Mouse (Mus musculus) intestine, embryonic 16.5 days (tissue): Measurements from ENCODE around the gene Dixdc1. TPM values are rescaled to one million over a fixed set of nuclear protein-coding genes. Genes with fewer than 3 reads are reported as not detected.

Experiments
- ATAC-seq: fragments of 200-750 bp; cut with Nextera tagmentation; 2 replicates; pipeline ENCODE4 v1.8.0; 2017; ENCODE audit warnings: moderate TSS enrichment, moderate library complexity
- H3K27ac ChIP-seq: fragments of 300-500 bp; sonication (generic); 2 replicates; pipeline ENCODE4 v1.5.1; 2014; ENCODE audit warnings: mild to moderate bottlenecking, low read length
- H3K27me3 ChIP-seq: fragments of 300-500 bp; sonication (generic); replicated peaks from 2 replicates; pipeline ENCODE4 v1.6.1; 2014; ENCODE audit warnings: low read length, control low read depth, mixed read lengths; ENCODE audit not compliant: control insufficient read depth, insufficient read depth
- H3K36me3 ChIP-seq: fragments of 300-500 bp; sonication (generic); 2 replicates; pipeline ENCODE4 v1.6.1; 2014; ENCODE audit warnings: low read length, control low read depth; ENCODE audit not compliant: control insufficient read depth, insufficient read depth
- H3K4me1 ChIP-seq: fragments of 300-500 bp; sonication (generic); 2 replicates; pipeline ENCODE4 v1.6.1; 2014; ENCODE audit warnings: low read length, control low read depth, mixed read lengths; ENCODE audit not compliant: control insufficient read depth, insufficient read depth
- H3K4me2 ChIP-seq: fragments of 300-500 bp; sonication (generic); 2 replicates; pipeline ENCODE4 v1.6.1; 2014; ENCODE audit warnings: low read depth, low read length, control low read depth
- H3K4me3 ChIP-seq: fragments of 300-500 bp; sonication (generic); 2 replicates; pipeline ENCODE4 v1.5.1; 2014; ENCODE audit warnings: mild to moderate bottlenecking, low read length
- H3K9ac ChIP-seq: fragments of 300-500 bp; sonication (generic); 2 replicates; pipeline ENCODE4 v1.6.1; 2014; ENCODE audit warnings: low read depth, low read length
- H3K9me3 ChIP-seq: fragments of 300-500 bp; sonication (generic); 2 replicates; pipeline ENCODE4 v1.6.1; 2016; ENCODE audit warnings: low read length, control low read depth; ENCODE audit not compliant: control insufficient read depth
- whole genome bisulfite sequencing: fragments of 180-500 bp; shearing (Covaris S2); extraction: QIAGEN DNeasy Blood & Tissue Kit; methylation state at CpG from one replicate; pipeline ENCODE4 v1.1.7; 2014; 5-methylcytosine and 5-hydroxymethylcytosine counted together
- polyA plus RNA-seq: library from polyadenylated mRNA; unstranded; fragments of >200 nt; fragmentation: Nextera tagmentation; extraction: Ambion mirVana; gene quantifications from 2 replicates; pipeline ENCODE4 v1.2.1, GENCODE M21; 2015

The Dixdc1 gene
- polyA plus RNA-seq, 1 experiment from 2014 or later, result 4.8 TPM

DNA sequence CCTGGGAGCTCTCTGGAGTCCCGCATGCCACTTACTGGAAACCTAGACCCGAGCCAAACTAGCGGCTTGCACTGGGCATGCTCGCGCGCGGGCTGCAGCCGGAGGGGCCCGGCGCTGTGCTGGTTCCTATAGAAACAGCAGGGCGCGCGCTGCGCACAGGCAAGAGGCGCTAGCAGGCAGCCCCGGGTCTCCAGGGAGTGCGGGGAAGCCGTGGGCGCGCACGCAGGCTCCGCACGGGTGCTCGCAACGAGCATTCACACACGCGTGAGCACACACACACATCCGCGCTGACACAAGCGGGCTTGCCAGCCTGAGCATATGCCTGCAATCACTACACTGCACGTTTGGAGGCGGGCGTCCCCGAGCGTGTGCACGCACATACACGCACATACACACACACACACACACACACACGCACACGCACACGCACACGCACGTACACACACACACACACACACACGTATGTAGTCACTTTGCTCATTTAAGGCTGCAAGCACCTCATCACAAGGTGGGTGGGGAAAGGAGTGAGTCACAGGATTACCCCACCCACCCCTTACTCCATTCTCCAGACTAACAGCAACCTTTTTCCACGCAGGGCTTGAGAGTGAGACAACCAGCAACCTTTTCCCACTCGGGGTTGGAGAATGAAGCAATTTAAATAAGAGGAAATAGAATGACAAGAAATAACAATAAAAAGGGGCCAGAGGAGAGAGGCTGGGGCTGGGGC, 11.2 kb downstream of the Dixdc1 start:
- Histone ChIP-seq H3K4me2 (peak overlapping the region; percentile 95), H3K9me3 (no peaks in the 10 kb centered on the region), H3K27ac (no peak overlapping the region), H3K4me1 (peaks cover 3% of the 10 kb centered on the region; the same call in 1 of the 2 replicates), H3K27me3 (no peaks in the 10 kb centered on the region), H3K36me3 (no peaks in the 10 kb centered on the region), H3K9ac (peak overlapping the region; percentile 73), H3K4me3 (peak overlapping the region; percentile 66)
- WGBS, result under 1% methylated on average over 45 of the region's 45 CpGs
- ATAC-seq, result peak; percentile 94

DNA sequence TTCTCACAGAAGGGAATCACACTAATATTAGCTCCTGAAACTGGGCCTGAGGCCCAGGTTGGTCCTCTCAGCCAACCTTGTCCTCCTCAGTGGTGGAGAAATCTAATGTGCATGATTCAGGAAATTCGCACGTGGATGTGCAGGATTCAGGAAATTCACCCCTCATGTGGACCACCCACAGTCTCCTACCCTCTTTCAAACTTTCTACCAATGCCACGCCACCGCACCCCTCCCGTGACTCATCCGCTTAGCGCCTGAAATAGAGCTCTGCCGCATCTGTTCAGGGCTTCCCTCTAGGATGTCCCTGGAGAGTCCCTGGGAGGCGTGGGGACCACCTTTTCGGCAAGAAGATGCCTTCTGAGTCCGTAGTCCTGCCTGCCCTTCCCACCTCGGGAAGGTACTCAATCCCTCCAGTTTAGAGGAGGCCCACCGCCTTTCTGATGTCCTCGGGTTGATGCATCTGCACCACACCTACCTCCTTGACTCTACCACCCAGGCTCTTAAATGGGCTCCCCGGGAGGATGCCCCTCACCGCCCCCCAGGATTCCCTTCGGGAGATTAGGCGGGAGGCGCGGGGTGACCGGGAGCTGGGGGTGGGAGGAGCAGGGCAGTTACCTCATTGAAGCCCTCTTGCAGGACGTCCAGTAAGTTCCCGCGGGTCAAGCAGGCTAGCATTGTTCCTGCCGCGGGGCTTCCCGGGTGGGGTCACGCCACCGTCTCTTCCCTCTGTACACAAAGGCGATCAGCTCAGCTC, 12.0 kb downstream of the Dixdc1 start:
- Histone ChIP-seq H3K4me1 (peaks cover 3% of the 10 kb centered on the region; the same call in 1 of the 2 replicates), H3K4me2 (peak overlapping the region; percentile 95), H3K4me3 (peak overlapping the region; percentile 66), H3K27ac (no peak overlapping the region), H3K9ac (peak overlapping the region; percentile 73), H3K27me3 (no peaks in the 10 kb centered on the region), H3K36me3 (no peaks in the 10 kb centered on the region), H3K9me3 (no peaks in the 10 kb centered on the region)
- ATAC-seq, result peak; percentile 67
- 10% methylated on average over 30 of the region's 30 CpGs for WGBS

DNA sequence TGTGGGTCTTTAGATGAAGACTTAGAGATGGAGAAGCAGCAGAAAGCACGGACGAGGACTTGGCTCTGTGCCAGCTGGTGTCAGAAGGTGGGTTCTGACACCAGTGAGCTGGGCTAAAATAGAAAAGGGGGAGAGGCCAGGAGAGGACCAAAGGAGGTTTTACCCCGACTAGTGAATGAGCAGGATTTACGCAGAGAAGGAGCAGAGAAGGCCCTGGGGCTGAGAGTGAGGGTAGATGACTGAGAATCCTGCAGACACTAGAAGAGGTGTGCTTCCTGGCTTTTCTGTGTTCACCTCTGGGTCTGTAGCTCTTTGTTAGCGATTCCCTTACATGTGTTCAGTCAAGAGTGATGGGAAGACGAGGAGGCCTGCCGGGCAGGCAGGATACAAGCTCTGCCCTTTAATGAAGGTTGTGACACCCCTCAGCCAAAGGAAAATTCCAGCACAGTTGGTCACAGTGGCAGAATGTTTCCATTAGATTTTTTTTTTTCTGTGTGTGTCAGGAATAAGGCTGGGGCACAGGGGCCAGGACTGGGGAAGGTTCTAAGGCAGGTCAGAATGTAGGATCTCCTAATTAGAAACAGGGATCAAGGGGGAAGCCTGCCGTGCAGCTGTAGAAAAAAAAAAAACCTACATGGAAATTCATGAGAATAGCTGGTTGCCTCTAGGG, 13.3 kb downstream of the Dixdc1 start:
- Histone ChIP-seq H3K4me3 (no peak overlapping the region), H3K9me3 (no peaks in the 10 kb centered on the region), H3K9ac (no peak overlapping the region), H3K27ac (no peak overlapping the region), H3K27me3 (no peaks in the 10 kb centered on the region), H3K36me3 (no peaks in the 10 kb centered on the region), H3K4me2 (no peak overlapping the region), H3K4me1 (peaks cover 6% of the 10 kb centered on the region; the same call in 1 of the 2 replicates)
- 60% methylated on average over 8 of the region's 8 CpGs for WGBS
- ATAC-seq, result no peak

DNA sequence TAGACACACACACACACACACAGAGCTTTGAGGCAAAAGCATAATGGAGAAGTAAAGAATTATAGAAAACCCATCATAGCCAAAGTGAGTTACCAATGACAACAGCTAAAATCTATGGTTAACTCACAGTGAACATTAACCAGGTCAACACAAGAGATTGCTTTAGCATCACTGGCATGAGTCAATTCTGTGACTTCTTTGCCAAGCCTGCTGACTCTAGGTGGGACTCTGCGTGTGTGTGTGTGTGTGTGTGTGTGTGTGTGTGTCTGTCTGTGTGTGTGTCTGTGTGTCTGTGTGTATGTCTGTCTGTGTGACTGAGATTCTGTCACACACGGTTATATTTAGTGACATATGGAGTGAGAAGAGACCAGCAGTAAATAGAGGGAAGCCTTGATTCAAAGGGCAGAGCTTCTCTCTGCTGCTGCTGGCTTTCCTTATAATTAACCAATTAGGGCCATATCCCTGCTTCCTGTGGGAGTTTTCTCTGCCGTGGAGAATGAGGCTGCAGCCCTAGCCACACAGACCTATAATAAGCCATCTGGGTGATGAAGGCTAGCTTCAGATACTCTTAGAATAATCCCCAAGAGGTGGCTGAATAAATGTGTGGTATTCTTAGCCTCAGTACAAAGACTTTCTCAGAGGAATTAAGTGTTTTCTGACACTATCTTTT, 14.5 kb downstream of the Dixdc1 start:
- Histone ChIP-seq H3K27me3 (no peaks in the 10 kb centered on the region), H3K9me3 (no peaks in the 10 kb centered on the region), H3K9ac (no peak overlapping the region), H3K4me1 (peaks cover 7% of the 10 kb centered on the region; the same call in 1 of the 2 replicates), H3K4me3 (no peak overlapping the region), H3K27ac (no peak overlapping the region), H3K4me2 (no peak overlapping the region), H3K36me3 (no peaks in the 10 kb centered on the region)
- 51% methylated on average over 3 of the region's 3 CpGs for WGBS
- no peak for ATAC-seq

DNA sequence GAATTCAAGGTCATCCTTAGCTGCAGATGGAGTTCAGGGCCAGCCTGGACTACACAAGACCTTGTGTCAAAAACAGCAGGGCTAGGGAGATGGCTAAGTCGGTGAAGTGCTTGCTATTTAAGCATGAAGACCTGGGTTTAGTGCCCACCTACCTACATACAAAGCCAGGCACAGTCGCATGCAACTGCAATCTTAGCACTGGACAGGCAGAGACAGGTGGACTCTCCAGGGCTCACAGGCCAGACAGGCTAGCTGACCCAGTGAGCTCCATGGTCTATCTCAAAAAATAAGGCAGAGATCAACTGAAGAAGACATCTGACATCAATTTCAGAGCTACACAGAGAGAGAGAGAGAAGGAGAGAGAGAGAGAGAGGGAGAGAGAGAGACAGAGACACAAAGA, 15.2 kb downstream of the Dixdc1 start:
- ATAC-seq, result no peak
- WGBS, result 81% methylated on average over 2 of the region's 2 CpGs
- no peaks in the 10 kb centered on the region for H3K36me3 ChIP-seq
- no peaks in the 10 kb centered on the region for H3K27me3 ChIP-seq
- H3K4me3 ChIP-seq, result no peak overlapping the region
- no peak overlapping the region for H3K4me2 ChIP-seq
- H3K4me1 ChIP-seq, result peaks cover 7% of the 10 kb centered on the region; the same call in 1 of the 2 replicates
- H3K9ac ChIP-seq, result no peak overlapping the region
- no peak overlapping the region for H3K27ac ChIP-seq
- no peaks in the 10 kb centered on the region for H3K9me3 ChIP-seq

DNA sequence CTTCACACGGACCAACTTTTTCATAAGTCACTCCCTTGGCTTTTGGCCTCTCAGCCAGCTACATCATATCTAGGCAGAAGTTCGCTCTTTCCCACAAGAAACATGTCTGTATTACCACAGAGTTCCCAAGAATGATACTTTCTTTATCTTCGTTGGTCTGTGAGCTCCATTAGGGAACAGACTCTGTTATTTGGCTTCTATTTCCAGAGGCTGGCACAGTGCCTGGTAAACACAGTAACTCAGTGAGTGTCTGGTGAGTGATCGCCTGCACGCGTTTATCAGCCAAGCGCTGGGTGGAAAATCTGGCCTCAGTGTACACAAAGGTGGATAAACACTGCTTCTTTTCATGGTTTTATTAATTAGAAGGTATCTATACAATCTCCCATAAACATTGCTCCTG, 15.9 kb downstream of the Dixdc1 start:
- Histone ChIP-seq H3K27me3 (no peaks in the 10 kb centered on the region), H3K27ac (peak overlapping the region; percentile 40), H3K4me3 (no peak overlapping the region), H3K36me3 (no peaks in the 10 kb centered on the region), H3K4me2 (no peak overlapping the region), H3K4me1 (peaks cover 7% of the 10 kb centered on the region; the same call in 1 of the 2 replicates), H3K9me3 (no peaks in the 10 kb centered on the region), H3K9ac (no peak overlapping the region)
- 37% methylated on average over 7 of the region's 7 CpGs for WGBS
- ATAC-seq, result no peak

DNA sequence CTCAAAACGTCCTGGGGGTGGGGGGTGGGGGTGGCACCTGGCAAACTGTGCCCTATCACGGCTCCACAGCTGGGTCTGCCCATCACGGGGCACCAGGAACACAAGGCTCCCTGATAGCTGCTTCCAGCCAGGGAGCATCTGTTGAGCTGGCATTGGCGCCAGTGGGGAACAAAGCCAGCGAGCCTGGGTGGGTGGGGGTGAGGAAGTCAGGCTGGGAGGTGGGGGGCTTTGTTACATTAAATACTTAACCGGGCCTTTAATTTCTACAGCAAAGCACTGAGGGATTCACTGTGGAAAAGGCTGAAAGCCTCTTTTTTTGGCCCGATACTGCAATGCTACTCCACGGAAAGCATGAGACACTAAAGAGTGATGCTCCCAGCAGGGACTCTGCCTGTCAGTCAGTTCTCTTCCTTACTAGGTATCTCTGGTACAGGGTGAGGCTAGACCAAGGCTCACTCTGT, 16.8 kb downstream of the Dixdc1 start:
- H3K27ac ChIP-seq, result no peak overlapping the region
- no peak overlapping the region for H3K9ac ChIP-seq
- H3K27me3 ChIP-seq, result no peaks in the 10 kb centered on the region
- H3K36me3 ChIP-seq, result no peaks in the 10 kb centered on the region
- no peaks in the 10 kb centered on the region for H3K9me3 ChIP-seq
- 57% methylated on average over 8 of the region's 8 CpGs for WGBS
- H3K4me2 ChIP-seq, result no peak overlapping the region
- no peak overlapping the region for H3K4me3 ChIP-seq
- no peak for ATAC-seq
- peaks cover 7% of the 10 kb centered on the region; the same call in 1 of the 2 replicates for H3K4me1 ChIP-seq

DNA sequence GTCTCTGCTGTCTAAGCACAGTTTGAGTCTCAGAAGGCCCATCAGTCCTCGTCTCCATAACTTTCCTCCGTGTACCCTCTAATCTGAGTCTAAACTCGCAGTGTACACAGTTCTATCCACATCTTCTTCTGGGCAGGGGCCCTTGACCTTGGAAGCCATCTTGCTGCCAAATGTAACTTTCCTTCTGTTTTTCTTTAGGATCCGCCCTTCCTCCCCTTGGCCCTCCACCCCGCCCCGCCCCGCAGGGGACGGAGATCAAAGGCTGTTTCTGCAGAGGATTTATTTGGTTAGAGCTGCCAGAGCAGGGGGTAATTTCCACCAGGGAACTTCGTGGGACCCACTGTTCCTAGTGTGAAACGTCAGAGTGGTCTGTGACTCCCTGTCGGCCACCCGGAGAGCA, 18.3 kb downstream of the Dixdc1 start:
- WGBS, result 28% methylated on average over 12 of the region's 12 CpGs
- Histone ChIP-seq H3K9me3 (no peaks in the 10 kb centered on the region), H3K4me2 (no peak overlapping the region), H3K9ac (no peak overlapping the region), H3K4me3 (no peak overlapping the region), H3K27me3 (no peaks in the 10 kb centered on the region), H3K27ac (no peak overlapping the region), H3K4me1 (peaks cover 7% of the 10 kb centered on the region; the same call in 1 of the 2 replicates), H3K36me3 (no peaks in the 10 kb centered on the region)
- 0 out of 2 replicates have a peak, but pooled peaks have one; percentile 28 for ATAC-seq

DNA sequence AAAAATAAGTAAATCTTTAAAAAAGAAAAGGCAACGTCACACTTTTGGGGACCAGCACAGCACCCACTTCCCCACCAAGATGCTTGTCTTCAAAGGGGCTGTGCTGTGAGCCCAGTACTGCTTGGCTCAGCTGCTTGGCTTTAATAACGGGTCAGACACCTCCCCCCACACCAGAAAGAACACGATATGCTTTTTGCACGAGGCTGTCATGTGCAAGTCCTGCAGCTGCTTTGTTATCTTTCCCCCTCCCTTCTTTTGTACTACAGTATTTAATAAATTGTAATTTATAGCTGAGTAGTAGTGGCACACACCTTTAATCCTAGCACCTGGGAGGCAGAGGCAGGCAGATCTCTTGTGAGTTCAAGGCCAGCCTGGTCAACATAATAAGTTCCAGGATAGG, 20.4 kb downstream of the Dixdc1 start:
- H3K4me3 ChIP-seq, result no peak overlapping the region
- no peak overlapping the region for H3K27ac ChIP-seq
- no peak overlapping the region for H3K4me2 ChIP-seq
- no peak for ATAC-seq
- H3K4me1 ChIP-seq, result peaks cover 4% of the 10 kb centered on the region; the same call in 1 of the 2 replicates
- no peaks in the 10 kb centered on the region for H3K27me3 ChIP-seq
- WGBS, result 75% methylated on average over 4 of the region's 4 CpGs
- H3K9me3 ChIP-seq, result no peaks in the 10 kb centered on the region
- no peaks in the 10 kb centered on the region for H3K36me3 ChIP-seq
- H3K9ac ChIP-seq, result no peak overlapping the region
